Mouse (Mus musculus) liver, embryonic 12.5 days (tissue): ENCODE data around the gene Nlrx1. TPM values are rescaled to one million over a fixed set of nuclear protein-coding genes. Genes with fewer than 3 reads are reported as not detected.

ENCODE experiments used
- ATAC-seq: fragments of 200-750 bp; cut with Nextera tagmentation; 2 replicates; pipeline ENCODE4 v1.8.0; 2017; ENCODE audit warnings: moderate number of reproducible peaks, mild to moderate bottlenecking, moderate library complexity
- H3K27ac ChIP-seq: fragments of 300-500 bp; sonication (generic); 2 replicates; pipeline ENCODE4 v1.5.1; 2016; ENCODE audit warnings: mild to moderate bottlenecking
- H3K27me3 ChIP-seq: fragments of 300-500 bp; sonication (generic); replicated peaks from 2 replicates; pipeline ENCODE4 v1.6.1; 2016; ENCODE audit warnings: mild to moderate bottlenecking, moderate library complexity
- H3K36me3 ChIP-seq: fragments of 300-500 bp; sonication (generic); 2 replicates; pipeline ENCODE4 v1.6.1; 2016; ENCODE audit warnings: mild to moderate bottlenecking, moderate library complexity
- H3K4me1 ChIP-seq: fragments of 300-500 bp; sonication (generic); 2 replicates; pipeline ENCODE4 v1.6.1; 2016
- H3K4me2 ChIP-seq: fragments of 300-500 bp; sonication (generic); 2 replicates; pipeline ENCODE4 v1.6.1; 2016; ENCODE audit warnings: mild to moderate bottlenecking, moderate library complexity
- H3K4me3 ChIP-seq: fragments of 300-500 bp; sonication (generic); 2 replicates; pipeline ENCODE4 v1.5.1; 2016; ENCODE audit warnings: mild to moderate bottlenecking, moderate library complexity
- H3K9ac ChIP-seq: fragments of 300-500 bp; sonication (generic); 2 replicates; pipeline ENCODE4 v1.6.1; 2016; ENCODE audit warnings: mild to moderate bottlenecking, moderate library complexity
- H3K9me3 ChIP-seq: fragments of 300-500 bp; sonication (generic); replicated peaks from 2 replicates; pipeline ENCODE4 v1.6.1; 2016; ENCODE audit warnings: mild to moderate bottlenecking, moderate library complexity
- WGBS: fragments of 180-500 bp; shearing (Covaris S2); methylation state at CpG from one replicate; pipeline ENCODE4 v1.1.7; 2016; ENCODE audit not compliant: insufficient replicate concordance; 5-methylcytosine and 5-hydroxymethylcytosine counted together
- polyA plus RNA-seq: library from polyadenylated mRNA; unstranded; fragments of >200 nt; fragmentation: Nextera tagmentation; extraction: Ambion mirVana; gene quantifications from 2 replicates; pipeline ENCODE4 v1.2.1, GENCODE M21; 2016

The Nlrx1 gene
- polyA plus RNA-seq = 3.6 and 4.0 TPM in 2 replicates

DNA sequence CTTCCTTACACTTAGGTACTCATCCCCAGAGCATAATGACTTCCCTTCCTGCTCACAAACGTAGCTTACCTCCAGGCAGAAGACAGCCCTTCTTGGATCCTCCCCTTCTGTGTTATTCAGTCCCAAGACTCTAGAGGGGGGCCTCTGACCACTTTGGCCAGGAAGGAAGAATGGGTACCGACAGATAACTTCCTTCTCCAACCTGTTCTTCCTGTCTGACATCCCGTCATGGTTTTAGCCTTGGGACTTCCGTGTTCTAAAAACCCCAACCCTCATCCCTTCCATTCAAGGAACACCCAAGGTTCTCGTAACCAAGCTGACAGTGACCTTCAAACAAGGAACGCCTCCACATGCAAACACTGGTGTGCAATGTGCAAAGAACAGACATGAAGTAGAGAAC lies at the start of gene Nlrx1:
TSS of gene Nlrx1 (minus strand) at position 168 of the 400 bp plus-strand sequence.
- peak; percentile 73 for ATAC-seq
- 0 out of 2 replicates have a peak, but pooled peaks cover 3% of the 10 kb centered on the region for H3K9me3 ChIP-seq
- H3K27me3 ChIP-seq = no peaks in the 10 kb centered on the region; the same call in 1 of the 2 replicates
- H3K4me1 ChIP-seq = peaks cover 26% of the 10 kb centered on the region
- H3K4me2 ChIP-seq = peak within 1 kb of the TSS; percentile 97
- 18% methylated on average over 6 of the region's 6 CpGs for WGBS
- H3K4me3 ChIP-seq = peak within 1 kb of the TSS; percentile 66
- peak within 1 kb of the TSS; percentile 89 for H3K9ac ChIP-seq
- H3K27ac ChIP-seq = peak within 1 kb of the TSS; percentile 83
- peaks cover 4% of the 10 kb centered on the region for H3K36me3 ChIP-seq

DNA sequence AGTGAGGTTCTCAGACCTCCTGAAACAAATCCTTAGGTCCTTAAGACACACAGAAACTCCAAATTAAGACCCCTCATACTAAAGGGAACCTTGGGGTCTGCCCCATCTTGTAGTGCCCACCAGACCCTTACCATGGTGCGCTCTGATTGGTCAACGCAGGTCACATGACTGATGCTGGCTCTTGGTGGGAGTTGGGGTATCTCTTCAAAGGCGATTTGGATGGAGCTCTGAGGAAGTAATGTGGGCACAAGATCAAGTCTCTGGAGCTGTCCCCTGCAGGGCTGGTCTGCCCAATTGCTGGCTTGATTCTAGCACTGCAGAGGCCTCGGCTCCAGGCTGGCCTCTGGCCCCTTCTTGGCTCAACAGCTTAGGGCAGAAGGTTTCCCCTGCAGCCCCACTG lies 49.1 kb upstream of the Nlrx1 start:
- ATAC-seq = no peak
- peaks cover 47% of the 10 kb centered on the region for H3K36me3 ChIP-seq
- peaks cover 48% of the 10 kb centered on the region for H3K4me1 ChIP-seq
- no peak overlapping the region for H3K27ac ChIP-seq
- WGBS = 78% methylated on average over 4 of the region's 4 CpGs
- H3K9me3 ChIP-seq = no peaks in the 10 kb centered on the region
- H3K4me3 ChIP-seq = peak overlapping the region; percentile 97; the same call in 1 of the 2 replicates
- H3K27me3 ChIP-seq = no peaks in the 10 kb centered on the region
- H3K9ac ChIP-seq = peak overlapping the region; percentile 98; the same call in 1 of the 2 replicates
- peak overlapping the region; percentile 90 for H3K4me2 ChIP-seq

DNA sequence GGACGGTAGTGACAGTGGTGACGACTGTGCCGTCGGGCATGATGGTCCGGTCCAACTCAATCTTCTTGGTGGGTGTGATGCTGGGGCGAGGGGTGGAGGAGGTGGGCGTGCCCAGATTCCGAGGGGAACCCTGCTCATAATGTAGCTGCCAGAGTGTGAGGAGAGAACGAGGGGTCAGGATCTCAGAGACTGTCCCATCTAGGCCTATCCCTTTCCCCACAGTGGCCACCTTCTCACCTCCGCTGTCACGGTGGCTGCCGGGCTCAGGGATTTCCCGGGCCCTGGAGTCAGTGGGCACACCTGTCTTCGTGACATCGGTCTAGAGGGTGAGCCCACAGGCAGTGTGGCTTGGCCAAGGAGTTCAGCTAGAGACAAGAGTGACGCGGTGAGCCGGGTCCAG lies 46.5 kb upstream of the Nlrx1 start:
- Histone ChIP-seq H3K27ac (no peak overlapping the region), H3K4me1 (peaks cover 52% of the 10 kb centered on the region), H3K4me2 (no peak overlapping the region), H3K36me3 (peaks cover 71% of the 10 kb centered on the region), H3K9me3 (no peaks in the 10 kb centered on the region), H3K27me3 (no peaks in the 10 kb centered on the region), H3K9ac (no peak overlapping the region), H3K4me3 (no peak overlapping the region)
- ATAC-seq = no peak
- 96% methylated on average over 18 of the region's 18 CpGs for WGBS

DNA sequence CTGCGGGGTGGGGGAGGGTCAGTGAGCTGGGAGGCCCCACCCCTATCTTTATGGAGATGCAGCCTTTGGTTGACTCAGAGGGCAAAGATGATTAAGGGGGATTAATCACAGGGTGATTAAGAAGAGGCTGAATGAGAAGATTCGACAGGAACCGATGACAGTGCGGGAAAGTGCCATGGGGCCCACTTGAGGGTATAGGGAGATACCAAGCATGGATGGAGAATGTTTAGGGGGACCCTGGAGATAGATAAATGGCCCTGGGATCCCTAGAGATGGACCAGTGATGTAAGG lies 45.8 kb upstream of the Nlrx1 start:
- no peak for ATAC-seq
- H3K4me1 ChIP-seq = peaks cover 55% of the 10 kb centered on the region
- peaks cover 71% of the 10 kb centered on the region for H3K36me3 ChIP-seq
- no peak overlapping the region for H3K4me3 ChIP-seq
- H3K9ac ChIP-seq = no peak overlapping the region
- H3K27ac ChIP-seq = no peak overlapping the region
- H3K9me3 ChIP-seq = no peaks in the 10 kb centered on the region
- 77% methylated on average over 4 of the region's 4 CpGs for WGBS
- H3K27me3 ChIP-seq = no peaks in the 10 kb centered on the region
- H3K4me2 ChIP-seq = no peak overlapping the region

DNA sequence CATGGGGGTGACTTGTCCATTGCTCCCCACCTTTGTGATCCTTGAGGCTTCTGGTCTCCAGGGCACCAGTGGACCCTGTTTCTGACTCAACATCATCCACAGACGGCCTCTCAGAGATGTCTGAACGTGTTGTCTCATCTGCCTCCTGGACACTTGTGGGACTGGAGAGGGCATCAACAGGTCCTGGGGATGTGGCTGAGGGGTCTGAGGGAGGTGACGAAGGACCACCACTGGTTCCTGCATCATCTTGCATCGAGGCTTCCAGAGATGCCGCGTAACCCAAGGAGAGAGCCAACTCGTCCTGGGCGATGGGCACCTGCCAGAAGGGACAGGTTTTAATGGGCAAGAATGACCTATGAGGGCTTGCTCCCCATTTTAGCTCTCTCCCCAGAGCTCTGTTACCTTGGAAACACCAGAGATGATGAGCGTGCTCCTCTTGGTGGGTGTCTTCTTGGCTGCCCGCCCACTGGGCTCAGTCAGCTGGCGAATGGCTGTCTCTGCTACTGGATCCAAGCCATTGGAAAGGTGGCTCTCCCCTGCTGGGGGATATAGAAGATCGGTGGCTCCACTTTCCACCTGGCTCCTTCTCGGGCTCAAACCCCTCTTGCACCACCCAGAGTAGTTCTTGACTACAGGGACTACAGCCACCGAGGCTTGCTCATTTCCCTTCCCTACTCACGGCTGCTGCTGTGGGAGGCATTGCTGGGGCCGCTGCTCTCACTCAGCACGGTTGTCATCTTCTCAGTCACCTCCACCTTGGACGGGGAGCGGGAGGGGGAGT lies 45.3 kb upstream of the Nlrx1 start:
- no peak overlapping the region for H3K4me2 ChIP-seq
- H3K4me1 ChIP-seq = peaks cover 49% of the 10 kb centered on the region
- peaks cover 71% of the 10 kb centered on the region for H3K36me3 ChIP-seq
- no peaks in the 10 kb centered on the region for H3K27me3 ChIP-seq
- no peak overlapping the region for H3K4me3 ChIP-seq
- no peaks in the 10 kb centered on the region for H3K9me3 ChIP-seq
- WGBS = 81% methylated on average over 19 of the region's 19 CpGs
- H3K9ac ChIP-seq = no peak overlapping the region
- no peak for ATAC-seq
- H3K27ac ChIP-seq = no peak overlapping the region

DNA sequence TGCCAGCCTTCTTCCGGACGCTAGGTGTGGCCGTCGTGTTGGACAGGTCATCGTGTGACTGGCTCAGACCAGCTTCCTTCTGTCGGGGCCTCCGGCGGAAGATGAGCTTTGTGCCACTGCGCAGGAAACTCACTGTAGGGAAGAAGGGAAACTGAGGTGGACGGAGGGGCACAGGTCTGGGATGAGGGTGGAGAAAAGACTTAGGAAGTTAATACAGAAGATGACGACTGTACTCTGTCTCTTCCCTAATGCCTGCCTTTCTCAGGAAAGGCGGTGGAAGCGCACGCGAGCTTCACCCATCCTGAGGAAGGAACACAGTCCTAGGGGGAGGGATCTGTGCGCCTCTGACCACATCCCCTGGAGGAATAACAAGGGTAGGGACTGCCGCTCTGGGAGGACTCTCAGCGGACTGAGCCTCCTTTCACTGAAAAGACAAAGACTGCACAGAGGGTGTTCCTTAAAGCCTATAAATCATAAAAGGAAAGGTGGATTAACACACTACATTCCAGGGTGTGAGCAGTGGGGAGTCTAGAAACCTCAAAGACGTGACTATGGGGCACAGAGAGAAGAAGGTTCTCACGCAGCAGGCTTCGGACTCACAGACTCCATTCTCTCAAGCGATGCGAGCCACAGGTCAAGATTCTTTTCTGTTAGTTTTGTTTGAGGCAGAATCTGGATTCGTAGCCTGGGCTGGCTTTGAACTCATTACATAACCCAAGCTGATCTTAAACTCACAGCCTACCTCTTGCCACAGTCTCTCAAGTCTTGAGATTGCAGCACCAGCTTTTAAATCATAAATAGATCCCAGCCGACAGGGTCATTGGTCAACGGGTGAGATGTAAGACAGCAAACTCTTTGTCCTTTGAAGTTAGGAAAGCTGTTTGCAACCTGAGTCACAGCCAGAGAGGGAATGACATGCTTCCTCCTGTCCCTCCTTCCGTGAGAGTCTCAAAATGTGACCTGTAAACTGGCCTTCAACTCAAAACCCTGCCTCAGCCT lies 43.0 kb upstream of the Nlrx1 start:
- Histone ChIP-seq H3K36me3 (peaks cover 64% of the 10 kb centered on the region), H3K4me3 (0 out of 2 replicates have a peak overlapping the region, but pooled peaks have one; percentile 10), H3K9ac (0 out of 2 replicates have a peak overlapping the region, but pooled peaks have one; percentile 18), H3K27me3 (no peaks in the 10 kb centered on the region), H3K4me2 (peak overlapping the region; percentile 40), H3K9me3 (no peaks in the 10 kb centered on the region), H3K27ac (peak overlapping the region; percentile 32; the same call in 1 of the 2 replicates), H3K4me1 (peaks cover 35% of the 10 kb centered on the region)
- WGBS = 42% methylated on average over 27 of the region's 27 CpGs
- no peak for ATAC-seq

DNA sequence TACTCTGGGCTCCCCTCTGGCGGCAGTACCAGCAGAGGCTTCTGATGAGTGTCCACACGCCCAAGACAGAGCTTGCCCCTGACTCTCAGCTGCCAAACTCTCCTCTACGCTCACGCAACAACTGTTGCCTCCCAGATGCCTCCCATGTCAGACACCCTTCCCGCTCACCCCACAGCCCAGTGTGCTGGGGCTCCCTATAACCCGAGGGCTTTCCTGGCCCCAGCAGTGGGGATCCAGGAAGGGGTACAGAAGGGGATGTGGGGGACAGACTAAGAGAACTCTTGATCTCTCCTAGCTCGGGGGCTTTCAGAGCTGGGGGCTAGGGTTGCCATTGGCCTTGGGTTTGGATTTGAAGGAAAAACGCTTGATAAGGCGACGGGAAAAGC lies 42.3 kb upstream of the Nlrx1 start:
- H3K27ac ChIP-seq = peak overlapping the region; percentile 32; the same call in 1 of the 2 replicates
- H3K4me3 ChIP-seq = 0 out of 2 replicates have a peak overlapping the region, but pooled peaks have one; percentile 10
- 58% methylated on average over 10 of the region's 10 CpGs for WGBS
- peaks cover 38% of the 10 kb centered on the region for H3K4me1 ChIP-seq
- H3K4me2 ChIP-seq = peak overlapping the region; percentile 40
- H3K36me3 ChIP-seq = peaks cover 57% of the 10 kb centered on the region
- no peaks in the 10 kb centered on the region for H3K9me3 ChIP-seq
- no peak for ATAC-seq
- H3K9ac ChIP-seq = 0 out of 2 replicates have a peak overlapping the region, but pooled peaks have one; percentile 18
- no peaks in the 10 kb centered on the region for H3K27me3 ChIP-seq

DNA sequence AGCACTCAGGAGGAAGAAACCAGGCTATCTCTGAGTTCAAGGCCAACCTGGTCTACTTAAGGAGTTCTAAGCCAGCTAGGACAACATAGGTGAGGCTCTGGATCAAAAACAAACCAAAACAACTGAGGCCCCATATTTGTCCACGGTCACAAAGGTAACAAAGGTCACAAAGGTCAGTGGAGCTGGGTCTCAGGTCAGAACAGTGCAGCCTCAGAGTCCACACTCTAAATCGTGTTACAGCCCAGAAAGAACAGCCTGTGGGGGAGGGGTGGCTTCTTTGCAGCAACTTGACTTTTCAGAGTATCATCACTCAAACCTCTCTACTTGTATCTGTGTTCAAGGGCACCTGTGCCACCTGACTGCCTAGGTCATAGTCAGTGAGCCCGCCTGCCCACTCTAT lies 41.4 kb upstream of the Nlrx1 start:
- no peaks in the 10 kb centered on the region for H3K9me3 ChIP-seq
- 56% methylated on average over 3 of the region's 3 CpGs for WGBS
- H3K4me2 ChIP-seq = no peak overlapping the region

DNA sequence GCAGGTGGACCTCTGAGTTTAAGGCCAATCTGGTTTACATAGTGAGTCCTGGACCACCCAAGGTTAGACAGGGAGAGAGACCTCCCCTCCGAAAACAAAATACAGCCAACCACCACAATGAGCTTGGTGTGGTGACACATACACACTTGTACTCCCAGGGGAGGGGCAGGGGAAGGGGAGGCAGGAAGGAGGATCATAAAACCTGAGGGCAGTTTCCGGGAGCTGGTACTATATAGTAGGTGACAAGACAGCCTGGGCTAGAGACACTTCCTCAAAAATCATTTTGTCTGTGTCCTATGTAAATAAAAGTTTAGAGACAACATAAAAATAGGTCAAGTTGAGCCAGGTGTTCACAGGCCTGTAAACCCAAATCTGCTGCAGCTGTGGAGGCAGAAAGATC lies 38.8 kb upstream of the Nlrx1 start:
- H3K9ac ChIP-seq = no peak overlapping the region
- H3K4me1 ChIP-seq = peaks cover 50% of the 10 kb centered on the region
- H3K27ac ChIP-seq = no peak overlapping the region
- 73% methylated on average over 2 of the region's 2 CpGs for WGBS
- H3K27me3 ChIP-seq = no peaks in the 10 kb centered on the region
- no peak for ATAC-seq
- H3K4me2 ChIP-seq = no peak overlapping the region
- H3K36me3 ChIP-seq = peaks cover 38% of the 10 kb centered on the region
- no peak overlapping the region for H3K4me3 ChIP-seq
- no peaks in the 10 kb centered on the region for H3K9me3 ChIP-seq

More for the DNA sequence above, 41.4 kb upstream of the Nlrx1 start:
- H3K4me3 ChIP-seq = no peak overlapping the region
- H3K36me3 ChIP-seq = peaks cover 47% of the 10 kb centered on the region
- no peaks in the 10 kb centered on the region for H3K27me3 ChIP-seq
- H3K9ac ChIP-seq = 0 out of 2 replicates have a peak overlapping the region, but pooled peaks have one; percentile 8
- no peak for ATAC-seq
- no peak overlapping the region for H3K27ac ChIP-seq
- peaks cover 40% of the 10 kb centered on the region for H3K4me1 ChIP-seq

DNA sequence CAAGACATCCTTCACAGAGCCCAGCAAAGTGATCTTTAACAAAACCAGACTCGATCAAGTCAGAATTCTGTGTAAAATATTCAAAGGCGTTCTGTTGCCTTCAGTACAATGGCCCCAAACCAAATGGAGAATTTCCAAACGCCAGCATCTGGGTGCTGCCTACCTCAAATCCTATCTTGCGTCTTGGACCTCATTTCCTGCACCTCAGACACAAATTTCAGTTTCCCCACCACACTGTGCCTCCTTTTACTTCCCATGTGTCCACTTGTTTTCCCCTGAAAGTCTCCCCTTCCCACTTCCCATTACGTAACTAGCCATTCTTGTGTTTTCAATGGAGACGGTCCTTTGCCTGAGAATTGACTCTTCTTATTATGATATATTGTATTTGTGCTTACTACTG lies 38.1 kb upstream of the Nlrx1 start:
- H3K9me3 ChIP-seq = no peaks in the 10 kb centered on the region
- no peaks in the 10 kb centered on the region for H3K27me3 ChIP-seq
- no peak for ATAC-seq
- H3K27ac ChIP-seq = 0 out of 2 replicates have a peak overlapping the region, but pooled peaks have one; percentile 55
- peak overlapping the region; percentile 88 for H3K4me2 ChIP-seq
- peaks cover 46% of the 10 kb centered on the region for H3K4me1 ChIP-seq
- WGBS = 87% methylated on average over 6 of the region's 6 CpGs
- no peak overlapping the region for H3K4me3 ChIP-seq
- peaks cover 38% of the 10 kb centered on the region for H3K36me3 ChIP-seq
- H3K9ac ChIP-seq = no peak overlapping the region

DNA sequence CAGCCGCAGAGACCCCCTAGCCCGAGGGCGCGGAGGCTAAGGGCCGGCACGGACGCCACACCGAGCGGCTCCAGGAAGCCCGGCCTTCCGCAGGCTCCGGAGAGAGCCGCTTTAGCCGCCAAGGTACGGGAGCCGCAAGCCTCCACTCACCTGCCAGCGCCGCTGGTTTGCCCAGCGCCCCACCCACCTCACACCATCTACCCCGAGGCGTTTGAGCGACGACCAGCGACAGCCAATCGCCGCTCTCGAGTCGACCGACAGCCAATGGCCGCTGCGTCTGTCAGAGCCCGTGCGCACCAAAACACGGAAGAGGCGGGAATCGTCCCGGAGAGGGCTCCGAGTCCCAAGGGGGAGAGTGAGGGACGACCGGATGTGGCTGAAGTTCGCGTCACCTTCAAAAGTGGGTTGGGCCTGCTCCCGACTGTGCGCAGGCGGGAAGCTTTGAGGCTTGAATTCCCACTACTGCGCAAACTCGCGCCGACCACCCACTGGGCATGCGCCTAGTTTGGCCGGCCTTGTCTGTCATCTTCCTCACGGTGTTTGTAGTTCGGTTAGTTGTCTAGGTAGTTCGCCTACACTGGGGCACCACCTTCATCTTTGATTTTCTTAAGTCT lies 37.2 kb upstream of the Nlrx1 start, which contains the start of gene Hinfp:
TSS of gene Hinfp (minus strand) at position 206 of the 614 bp plus-strand sequence.
- Histone ChIP-seq H3K4me1 (peaks cover 42% of the 10 kb centered on the region), H3K4me3 (peak within 1 kb of the TSS; percentile 99), H3K27me3 (no peaks in the 10 kb centered on the region), H3K4me2 (peak within 1 kb of the TSS; percentile 88), H3K9ac (peak within 1 kb of the TSS; percentile 98), H3K9me3 (no peaks in the 10 kb centered on the region), H3K36me3 (peaks cover 38% of the 10 kb centered on the region), H3K27ac (peak within 1 kb of the TSS; percentile 93)
- WGBS = under 1% methylated on average over 54 of the region's 54 CpGs
- ATAC-seq = peak; percentile 99
